Mouse (Mus musculus) heart, postnatal 25 days (tissue): ENCODE results near the gene Tenm2. TPM values are rescaled to one million over a fixed set of nuclear protein-coding genes. Genes with fewer than 3 reads are reported as not detected.

ENCODE experiments used
- DNase-seq: peaks from one replicate; pipeline ENCODE4 v3.0.0; 2022; ENCODE audit warnings: low spot score
- intact Hi-C: fragments of 180-260 bp; cut with DNase I; formaldehyde crosslinking; loops from one replicate; pipeline ENCODE4 v1.15.1; 2025
- total RNA-seq, 2 experiments: library from RNA; stranded (reverse); gene quantifications; 2 replicates each; pipeline ENCODE4 v1.2.3; 2021

Gene Tenm2
- total RNA-seq, 2 experiments from 2014 or later: 0.08 TPM

GRCm38 (mm10) chr11:36045681-36046276 is 1190.0 kb downstream of the Tenm2 start:
- intact Hi-C loops: loop anchor here (1.0 to 2.0 kb wide), 2 partner anchors 177 to 481 kb away; no protein-coding TSS in a partner anchor
- DNase-seq: no peak

DNA sequence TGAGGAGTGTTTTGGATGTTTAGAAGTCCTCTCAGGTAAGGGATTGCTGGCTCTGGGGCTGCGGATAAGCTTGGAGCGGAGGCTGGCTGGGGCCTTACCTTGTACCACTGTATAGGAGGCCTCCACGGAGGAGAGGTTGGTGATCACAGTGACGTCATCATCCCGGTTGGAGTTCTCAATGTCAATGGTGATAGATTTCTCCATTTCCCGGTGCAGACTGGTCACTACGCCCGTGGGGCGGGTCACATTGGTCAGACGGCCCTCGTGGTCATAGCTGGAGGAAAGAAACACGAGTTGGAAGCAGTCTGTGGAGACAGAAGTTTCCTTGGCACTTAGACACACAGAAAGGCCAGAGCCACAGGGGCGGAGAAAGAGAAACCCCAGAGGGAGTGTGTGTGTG is 1194.4 kb downstream of the Tenm2 start:
- intact Hi-C loops: no loop called here

DNA sequence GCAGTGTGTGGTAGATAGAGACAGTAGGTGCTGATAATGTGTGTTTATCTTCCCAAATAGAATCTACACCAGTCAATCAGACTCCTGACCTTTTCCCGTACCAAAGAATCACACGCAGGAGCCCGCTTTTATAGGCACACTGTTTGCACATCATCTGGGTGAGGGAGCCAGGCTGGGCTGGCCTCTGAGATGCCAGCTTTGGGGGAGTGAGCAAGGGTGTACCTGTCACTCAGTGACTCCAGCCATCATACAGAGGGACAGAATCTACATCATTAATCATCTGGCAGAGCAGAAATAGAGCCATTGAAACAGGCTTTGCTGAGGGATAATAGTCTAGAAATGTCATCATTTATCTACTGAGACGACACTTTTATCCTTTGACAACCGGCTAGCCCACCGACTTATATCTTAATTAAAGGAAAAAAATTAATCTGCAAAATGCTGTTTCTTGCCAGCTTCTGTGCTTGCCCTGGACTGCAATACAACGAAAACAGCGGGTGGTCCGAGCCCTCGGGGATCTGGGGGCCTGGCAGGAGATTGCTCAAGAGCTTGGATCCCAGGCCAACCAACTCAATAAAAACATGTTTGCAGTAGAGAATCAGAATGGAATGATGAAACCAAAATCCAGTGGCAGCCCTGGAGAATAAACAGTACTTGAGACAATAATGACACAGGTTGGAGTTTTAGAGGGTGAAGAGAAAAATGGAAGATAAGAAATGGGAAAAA is 1195.1 kb downstream of the Tenm2 start:
- intact Hi-C loops: no loop called here
- no peak for DNase-seq

More for the DNA sequence above, 1194.4 kb downstream of the Tenm2 start:
- no peak for DNase-seq

DNA sequence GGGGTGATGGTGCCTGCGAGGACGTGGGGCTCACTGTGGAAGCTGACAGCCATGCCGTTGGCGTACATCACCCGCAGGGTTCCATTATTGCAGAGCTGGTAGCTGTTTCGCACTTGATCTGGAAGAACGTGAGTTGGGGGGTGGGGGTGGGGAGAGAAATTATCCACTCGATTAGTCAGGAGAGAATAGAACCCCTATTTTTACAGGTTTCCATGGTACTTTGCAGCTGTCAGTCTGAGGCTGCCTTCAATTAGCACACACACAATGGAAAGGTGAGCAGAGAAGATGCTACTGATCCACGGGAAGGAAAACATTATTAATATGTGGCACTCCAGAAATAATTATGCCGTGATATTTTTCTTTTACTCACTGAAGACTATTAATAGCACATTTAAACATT is 1195.9 kb downstream of the Tenm2 start:
- no peak for DNase-seq
- intact Hi-C loops: no loop called here

- intact Hi-C loops: no loop called here
- no peak for DNase-seq
Measured at GRCm38 (mm10) chr11:36038386-36038785, 1197.4 kb downstream of the Tenm2 start.

GRCm38 (mm10) chr11:36037311-36037710 is 1198.5 kb downstream of the Tenm2 start:
- DNase-seq: no peak
- intact Hi-C loops: no loop called here

DNA sequence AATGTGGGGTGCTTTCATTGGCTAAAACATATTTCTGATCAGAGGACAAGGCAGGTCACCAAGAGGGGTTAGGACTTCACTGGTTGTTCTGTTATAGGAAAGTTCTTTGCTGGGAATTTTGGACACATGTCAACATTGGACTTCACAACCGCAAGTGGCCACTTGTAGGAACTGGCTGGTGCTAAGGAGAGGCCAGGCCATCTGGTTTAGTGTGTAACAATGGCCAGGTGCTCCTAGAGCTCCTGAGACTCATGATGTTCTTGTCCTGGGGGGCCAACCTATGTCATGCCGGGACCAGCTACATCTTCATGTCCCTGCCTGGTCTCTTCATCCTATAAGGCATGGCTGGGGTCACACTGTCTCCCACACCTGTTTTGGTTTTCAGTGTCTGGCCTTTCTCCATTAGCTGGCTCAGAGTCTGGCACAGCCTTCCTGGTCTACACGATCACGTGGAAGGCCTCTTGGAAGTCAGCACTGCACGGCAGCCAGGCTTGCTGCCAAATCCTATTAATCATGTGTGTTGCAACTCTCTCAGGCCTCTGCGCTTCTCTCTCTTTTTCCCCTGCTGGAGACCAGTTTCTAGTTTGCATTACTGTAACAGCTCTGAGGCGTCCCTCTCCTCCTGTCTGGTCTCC is 1199.6 kb downstream of the Tenm2 start:
- intact Hi-C loops: no loop called here
- peak; percentile 68 for DNase-seq

DNA sequence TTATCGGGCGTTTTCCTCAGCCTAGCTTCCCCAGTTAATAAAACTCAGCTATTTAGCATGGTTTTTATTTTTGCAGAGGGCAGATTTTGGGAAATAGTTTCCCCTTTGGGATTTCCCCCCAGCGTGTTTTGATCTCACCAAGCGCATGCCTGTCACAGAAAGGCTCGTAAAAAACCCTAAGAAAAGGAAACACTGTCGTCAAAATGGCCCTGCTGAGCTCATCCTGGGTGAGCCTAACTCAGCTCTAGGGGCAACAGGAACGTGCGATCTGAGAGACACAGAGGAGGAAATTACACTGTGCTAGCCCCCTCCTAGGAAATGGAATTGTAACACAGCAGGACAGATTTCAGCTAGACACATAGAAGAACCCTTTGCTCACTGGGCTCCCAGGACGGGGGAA is 1204.0 kb downstream of the Tenm2 start:
- intact Hi-C loops: no loop called here
- no peak for DNase-seq

- no peak for DNase-seq
- intact Hi-C loops: no loop called here
Measured at GRCm38 (mm10) chr11:36020009-36020408, 1215.8 kb downstream of the Tenm2 start.

DNA sequence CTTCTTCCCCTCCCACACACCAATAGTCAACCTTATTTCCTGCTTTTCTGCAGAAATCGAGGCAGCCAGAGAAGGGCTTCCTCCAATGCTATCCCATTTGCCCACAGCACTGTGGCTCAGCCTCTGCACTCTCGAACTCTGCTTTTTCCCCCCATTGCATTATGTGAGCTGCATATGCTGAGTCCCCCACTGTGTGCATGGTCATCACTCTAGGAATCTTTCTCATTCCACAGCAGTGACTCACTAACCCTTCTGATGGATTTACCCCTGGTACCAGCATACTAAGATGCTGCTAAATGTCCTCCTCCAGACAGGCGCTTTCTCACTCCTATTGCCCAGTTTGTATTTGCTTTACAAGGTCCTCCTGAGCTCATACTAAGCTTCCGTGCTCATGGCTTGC is 1222.6 kb downstream of the Tenm2 start:
- intact Hi-C loops: no loop called here
- no peak for DNase-seq

DNA sequence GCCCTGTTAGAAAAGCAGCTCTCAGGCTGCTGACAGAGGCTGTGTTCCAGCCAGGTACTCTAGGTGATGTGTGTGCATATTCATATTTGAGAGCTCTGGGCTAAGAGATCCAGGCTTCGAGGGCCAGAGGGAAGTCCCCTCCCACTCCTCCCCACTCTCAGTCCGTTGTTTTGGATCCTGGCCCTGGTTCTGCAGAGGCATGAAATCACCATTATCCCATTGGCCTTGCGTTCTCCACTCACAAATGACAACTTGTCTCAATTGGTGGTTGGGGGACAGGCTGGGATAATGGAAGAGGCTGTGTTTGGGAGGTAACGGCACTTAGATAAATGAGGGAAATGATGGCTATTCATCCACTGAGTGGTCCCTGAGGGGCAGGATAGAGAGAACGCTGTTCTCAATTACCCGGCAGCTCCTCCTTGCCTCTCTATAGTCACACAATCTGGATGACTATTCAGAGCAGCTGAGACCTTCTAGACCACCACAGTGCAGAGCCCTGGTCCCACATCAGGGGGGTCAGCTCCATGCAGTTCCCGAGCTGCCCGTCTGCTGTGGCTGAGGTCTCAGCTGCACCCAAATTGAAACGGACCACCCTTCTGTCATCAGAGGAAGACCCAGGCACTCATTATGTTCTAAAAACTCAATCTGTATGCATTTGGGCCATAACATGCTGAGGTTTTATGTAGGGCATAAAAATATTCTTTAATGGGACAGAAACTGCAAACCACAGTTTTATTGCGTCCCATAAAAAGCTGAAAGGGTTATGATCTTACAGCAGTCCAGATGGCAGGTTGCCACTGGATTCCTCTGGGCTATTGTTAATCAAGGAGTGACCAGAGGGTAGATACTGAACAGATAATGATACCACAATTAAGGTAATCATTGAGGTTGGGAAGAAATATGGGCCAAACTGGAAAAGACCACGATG is 1226.2 kb downstream of the Tenm2 start:
- DNase-seq: no peak
- intact Hi-C loops: loop anchor here (10.0 kb wide), 1 partner anchor 1165 kb away; no protein-coding TSS in a partner anchor

DNA sequence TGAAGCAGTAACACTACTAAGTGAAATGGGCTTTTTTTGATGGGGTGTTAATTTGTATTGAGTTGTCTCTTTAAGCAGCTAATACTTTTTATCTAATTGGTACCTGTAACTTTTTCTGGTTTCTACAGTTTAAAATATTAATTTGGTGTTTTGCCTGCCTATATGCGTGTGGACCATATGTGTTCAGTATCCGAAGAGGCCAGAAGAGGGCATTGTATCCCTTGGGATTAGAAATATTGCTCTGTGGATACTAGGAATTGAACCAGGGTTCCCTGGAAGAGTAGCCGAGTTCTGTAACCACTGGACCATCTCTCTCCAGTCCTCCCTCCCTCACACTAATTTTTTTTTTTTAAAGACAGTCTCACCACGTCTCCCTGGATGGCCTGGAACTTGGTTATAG is 1232.9 kb downstream of the Tenm2 start:
- intact Hi-C loops: loop anchor here (5.0 to 10.0 kb wide), 3 partner anchors 81 to 1158 kb away; no protein-coding TSS in a partner anchor
- DNase-seq: no peak

- DNase-seq: peak; percentile 56
- intact Hi-C loops: loop anchor here (5.0 to 10.0 kb wide), 3 partner anchors 79 to 1157 kb away; no protein-coding TSS in a partner anchor
Measured at GRCm38 (mm10) chr11:36001282-36001970, 1234.3 kb downstream of the Tenm2 start.

GRCm38 (mm10) chr11:36000585-36001281 is 1235.0 kb downstream of the Tenm2 start:
- intact Hi-C loops: loop anchor here (5.0 to 10.0 kb wide), 3 partner anchors 78 to 1156 kb away; no protein-coding TSS in a partner anchor
- no peak for DNase-seq

DNA sequence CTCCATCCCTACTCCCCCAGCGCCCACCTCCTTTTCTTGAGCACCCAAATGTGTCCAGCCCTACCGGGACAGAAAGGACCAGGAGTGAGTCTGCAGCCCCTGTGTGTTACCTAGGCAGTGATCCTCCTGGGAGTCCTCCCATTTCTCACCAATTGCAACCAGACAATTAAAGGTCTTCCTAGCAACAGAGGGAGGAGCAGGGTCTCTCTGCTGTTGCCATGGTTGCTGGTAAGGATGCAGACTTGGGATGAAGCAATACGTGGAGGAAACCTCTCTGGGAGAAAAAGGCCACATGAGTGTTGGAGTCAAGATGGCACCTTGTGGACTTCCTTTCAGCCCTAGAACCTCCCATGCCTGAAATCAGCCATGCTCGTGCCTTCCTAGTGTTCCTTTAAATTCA is 1235.7 kb downstream of the Tenm2 start:
- intact Hi-C loops: loop anchor here (5.0 to 10.0 kb wide), 3 partner anchors 78 to 1155 kb away; no protein-coding TSS in a partner anchor
- no peak for DNase-seq

- intact Hi-C loops: no loop called here
- no peak for DNase-seq
Measured at GRCm38 (mm10) chr11:35998048-35998447, 1237.7 kb downstream of the Tenm2 start.

GRCm38 (mm10) chr11:35995310-35995709 is 1240.5 kb downstream of the Tenm2 start:
- intact Hi-C loops: no loop called here
- DNase-seq: no peak

GRCm38 (mm10) chr11:35991846-35992245 is 1243.9 kb downstream of the Tenm2 start:
- intact Hi-C loops: no loop called here
- no peak for DNase-seq

- intact Hi-C loops: no loop called here
- no peak for DNase-seq
Measured at GRCm38 (mm10) chr11:35989967-35990366, 1245.8 kb downstream of the Tenm2 start.
